Mouse (Mus musculus): ENCODE measurements at regions not wholly inside any gene's neighbourhood (a gene's known extent, or its start where the extent isn't known, plus 50 kb on each side); places are given as distances from the start of the nearest gene placed in this dataset.

GRCm38 (mm10) chr13:63724293-63724692 lies 90.7 kb upstream of the Ercc6l2 start:
- TF ChIP-seq CTCF (IDR thresholded peaks at IDR 0.05; ENCODE audit: borderline replicate concordance, extremely low read depth, insufficient read depth, insufficient read length) (no peak), POLR2A (IDR thresholded peaks at IDR 0.05; ENCODE audit: borderline replicate concordance, extremely low read depth, insufficient read depth, insufficient read length, poor library complexity, severe bottlenecking) (no peak)
